Mouse (Mus musculus): Measurements from ENCODE around the gene Cyp2c70.
"Not testable (repeated sequence)": the region's sequence is repeated elsewhere in the genome, so short reads cannot be mapped to it uniquely, and the experiment has no call there.

- not testable (repeated sequence) for TF ChIP-seq MAX (IDR thresholded peaks at IDR 0.05; ENCODE audit: low read length); POLR2A (IDR thresholded peaks at IDR 0.05; ENCODE audit: low read depth, low read length); KAT2A (IDR thresholded peaks at IDR 0.05; ENCODE audit: insufficient replicate concordance, low read length); MAFK (IDR thresholded peaks at IDR 0.05; ENCODE audit: insufficient replicate concordance, low read length); ZKSCAN1 (IDR thresholded peaks at IDR 0.05; ENCODE audit: borderline replicate concordance, low read depth, low read length); CTCF (conservative IDR thresholded peaks at IDR 0.05 in 1 of 2, IDR thresholded peaks at IDR 0.05 in 1 of 2; ENCODE audit: low read depth in 2 of 2, low read length in 2 of 2); E2F4 (IDR thresholded peaks at IDR 0.05; ENCODE audit: insufficient replicate concordance, low read depth, low read length); ELF1 (IDR thresholded peaks at IDR 0.05; ENCODE audit: low read depth, low read length); UBTF (IDR thresholded peaks at IDR 0.05; ENCODE audit: low read depth, low read length); EP300 (IDR thresholded peaks at IDR 0.05; ENCODE audit: low read length); SIN3A (IDR thresholded peaks at IDR 0.05; ENCODE audit: low read length); SMC3 (IDR thresholded peaks at IDR 0.05; ENCODE audit: low read depth, low read length); CHD2 (IDR thresholded peaks at IDR 0.05; ENCODE audit: low read length); RAD21 (IDR thresholded peaks at IDR 0.05; ENCODE audit: low read depth, low read length)
Observed at GRCm38 (mm10) chr19:40168391-40168790, 18.7 kb downstream of the Cyp2c70 start.
